Mouse (Mus musculus) cerebellum, adult 2 months (tissue): ENCODE measurements around the gene Gdpd2.

Source experiments
- CTCF ChIP-seq: fragments of 200-500 bp; IDR thresholded peaks from 2 replicates; pipeline ENCODE4 v1.5.1; 2011; ENCODE audit warnings: low read depth, mild to moderate bottlenecking, control low read depth, low read length, moderate library complexity, borderline replicate concordance; ENCODE audit not compliant: insufficient read depth
- POLR2A ChIP-seq: fragments of 200-500 bp; IDR thresholded peaks from 2 replicates; pipeline ENCODE4 v1.6.1; 2011; ENCODE audit warnings: low read length, control low read depth, borderline replicate concordance; ENCODE audit not compliant: insufficient read depth

DNA sequence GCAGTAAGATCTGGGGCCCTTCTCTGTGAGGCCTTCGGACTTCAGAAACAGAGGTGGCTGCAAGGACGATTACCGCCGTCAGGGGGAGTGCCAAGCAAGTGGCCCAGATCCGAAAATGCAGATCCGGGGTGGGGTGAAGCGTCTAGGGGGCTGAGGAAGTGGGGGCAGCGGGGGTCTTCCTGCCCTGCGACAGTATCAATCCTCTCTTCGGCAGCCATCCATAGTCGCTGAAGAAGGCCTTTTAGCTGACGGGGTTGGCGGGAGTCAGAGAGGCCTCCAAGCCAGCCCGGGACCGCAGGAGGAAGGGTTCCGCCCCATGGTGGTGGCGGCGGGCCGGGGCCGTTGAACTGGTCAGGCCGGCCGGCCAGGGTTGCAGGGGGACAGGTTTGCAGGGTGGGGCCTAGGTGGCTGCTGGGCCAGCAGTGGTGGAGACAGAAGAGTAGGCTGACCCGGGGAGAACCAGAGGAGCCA, 44.7 kb downstream of the Gdpd2 start:
- TF ChIP-seq POLR2A, result no peak
- peak; percentile 47; the same call in 1 of the 2 replicates for TF ChIP-seq CTCF
